26 mouse cellular contexts compared by ENCODE assay signal in genomic region chr19:29664934-29665333, GRCm38 (mm10). TPM values are rescaled to one million over a fixed set of nuclear protein-coding genes. Genes with fewer than 3 reads are reported as not detected.
DNase-seq lines count a peak whose midpoint lies in the region; ATAC-seq and TF ChIP-seq lines count a peak whose summit lies in the region.
"Had no signal": no experiment of that assay in that cellular context is flagged by ENCODE, and none has a peak within 500 bp of the region (broad histone marks: within the 10 kb centered on the region; RNA-seq: fewer than 3 reads in every experiment).

No protein-coding gene starts in this region.

- no peak overlapping the region for H3K4me2 ChIP-seq in hindbrain, embryonic 11.5 days (replicated peaks; ENCODE audit: low read depth, low read length)
- H3K4me2 ChIP-seq: embryonic facial prominence, embryonic 13.5 days; embryonic facial prominence, embryonic 15.5 days; forebrain, embryonic 12.5 days had no signal

- H3K9me3 ChIP-seq in ES-Bruce4 (replicated peaks; ENCODE audit: control insufficient read depth, insufficient read depth, low read length, poor library complexity, severe bottlenecking) (no peaks in the 10 kb centered on the region), ES-E14 (ENCODE audit: control insufficient read depth, insufficient read depth, low read depth, low read length) (no peaks in the 10 kb centered on the region)
- no peaks in the 10 kb centered on the region for H3K9me3 ChIP-seq in hindbrain, embryonic 11.5 days (ENCODE audit: control insufficient read depth, low read length)
- H3K9me3 ChIP-seq: embryonic facial prominence, embryonic 13.5 days; embryonic facial prominence, embryonic 15.5 days; forebrain, embryonic 10.5 days; forebrain, embryonic 12.5 days had no signal

- H3K9ac ChIP-seq in ES-Bruce4 (ENCODE audit: low read depth, poor library complexity, severe bottlenecking) (peak overlapping the region; percentile 54), ES-E14 (ENCODE audit: insufficient read depth, low read depth, low read length, poor library complexity, severe bottlenecking) (peak overlapping the region; percentile 73)
- no peak overlapping the region for H3K9ac ChIP-seq in hindbrain, embryonic 11.5 days (ENCODE audit: low read depth, low read length)
- H3K9ac ChIP-seq: embryonic facial prominence, embryonic 13.5 days; embryonic facial prominence, embryonic 15.5 days; forebrain, embryonic 12.5 days had no signal

- no peaks in the 10 kb centered on the region for H3K27me3 ChIP-seq in ES-Bruce4 (ENCODE audit: control insufficient read depth, insufficient read depth, low read length, poor library complexity, severe bottlenecking)
- H3K27me3 ChIP-seq in hindbrain, embryonic 11.5 days (ENCODE audit: control insufficient read depth, insufficient read depth, low read length) = no peaks in the 10 kb centered on the region
- H3K27me3 ChIP-seq: embryonic facial prominence, embryonic 13.5 days; embryonic facial prominence, embryonic 15.5 days; forebrain, embryonic 12.5 days had no signal

- DNase-seq in ES-E14 (ENCODE audit: low read depth, low spot score) = no peak
- DNase-seq in ZHBTc4 (ENCODE audit: low read depth, low spot score) = peak; percentile 61
- DNase-seq in hindbrain, embryonic 11.5 days (ENCODE audit: low spot score) = no peak
- DNase-seq: adrenal gland, adult 2 months; adrenal gland, postnatal 10 days; adrenal gland, postnatal 25 days; cerebellum, adult 11 months; cerebellum, adult 18-20 months; cerebellum, adult 8-10 months; cerebellum, adult 9-11 months; cerebellum, postnatal 14 days; cerebellum, postnatal 36 days; embryo, embryonic 11 days had no signal

- in situ Hi-C loops in ES-E14 (cut with MboI; ENCODE audit: low sequenced_read_pairs in 2 of 2, unreplicated experiment in 2 of 2) = no loop called here

- H3K4me1 ChIP-seq in ES-Bruce4 (ENCODE audit: control insufficient read depth, insufficient read depth, low read length) (no peaks in the 10 kb centered on the region), ES-E14 (ENCODE audit: control insufficient read depth in 2 of 2, insufficient read depth in 2 of 2, low read length in 2 of 2, poor library complexity in 1 of 2) (peaks cover 7 to 22% of the 10 kb centered on the region in 2 experiments; a peak in 3 of 4 replicates)
- no peaks in the 10 kb centered on the region for H3K4me1 ChIP-seq in hindbrain, embryonic 11.5 days (replicated peaks; ENCODE audit: control insufficient read depth, insufficient read depth, low read length)
- H3K4me1 ChIP-seq: embryonic facial prominence, embryonic 15.5 days; forebrain, embryonic 10.5 days; forebrain, embryonic 12.5 days had no signal

- no peak for ATAC-seq in hindbrain, embryonic 11.5 days (ENCODE audit: low FRiP score)
- no peak for ATAC-seq in inflammation-experienced regulatory T-cells, adult 6 months
- ATAC-seq in monocyte, adult 5-6 weeks (replicated peaks; ENCODE audit: insufficient number of reproducible peaks, low FRiP score, low TSS enrichment, poor library complexity, severe bottlenecking) = no peak
- ATAC-seq: forebrain, embryonic 14.5 days; forebrain, embryonic 16.5 days had no signal

- H3K36me3 ChIP-seq in ES-Bruce4 (ENCODE audit: control insufficient read depth, insufficient read depth, low read length, poor library complexity, severe bottlenecking) (no peaks in the 10 kb centered on the region), ES-E14 (ENCODE audit: control insufficient read depth, insufficient read depth, low read length, poor library complexity, severe bottlenecking) (no peaks in the 10 kb centered on the region)
- no peaks in the 10 kb centered on the region for H3K36me3 ChIP-seq in hindbrain, embryonic 11.5 days (ENCODE audit: control insufficient read depth, insufficient read depth, low read length)
- H3K36me3 ChIP-seq: embryonic facial prominence, embryonic 13.5 days; embryonic facial prominence, embryonic 15.5 days; forebrain, embryonic 10.5 days; forebrain, embryonic 12.5 days had no signal

- TF ChIP-seq POLR2A in ES-Bruce4 (IDR thresholded peaks at IDR 0.05; ENCODE audit: insufficient read depth, low read length) = no peak

- TF ChIP-seq CTCF in ES-Bruce4 (IDR thresholded peaks at IDR 0.05; ENCODE audit: low read depth, low read length) = no peak

- H3K27ac ChIP-seq in ES-Bruce4 (ENCODE audit: insufficient read depth, low read length) = no peak overlapping the region
- 0 out of 2 replicates have a peak overlapping the region, but pooled peaks have one; percentile 5 for H3K27ac ChIP-seq in ES-E14 (ENCODE audit: insufficient read depth, low read depth, low read length, poor library complexity, severe bottlenecking)
- H3K27ac ChIP-seq in hindbrain, embryonic 11.5 days (ENCODE audit: low read depth, low read length) = no peak overlapping the region
- H3K27ac ChIP-seq: forebrain, embryonic 10.5 days; forebrain, embryonic 12.5 days had no signal

- no peak for TF ChIP-seq EP300 in ES-Bruce4 (IDR thresholded peaks at IDR 0.05; ENCODE audit: insufficient read depth, low read depth, low read length)

- H3K4me3 ChIP-seq in ES-Bruce4 (ENCODE audit: low read depth, low read length) = peak overlapping the region; percentile 63
- H3K4me3 ChIP-seq in ES-E14 (ENCODE audit: insufficient read depth in 1 of 2, low read depth in 1 of 2, low read length in 2 of 2, poor library complexity in 1 of 2, severe bottlenecking in 1 of 2) = peak overlapping the region; percentile 65 to 83
- no peak overlapping the region for H3K4me3 ChIP-seq in hindbrain, embryonic 11.5 days (ENCODE audit: low read depth, low read length)
- H3K4me3 ChIP-seq: embryonic facial prominence, embryonic 13.5 days; embryonic facial prominence, embryonic 15.5 days; erythroblast, embryonic 14.5 days; forebrain, embryonic 10.5 days; forebrain, embryonic 12.5 days had no signal

- WGBS in hindbrain, embryonic 11.5 days = 81% methylated on average over 5 of the region's 5 CpGs

TF ChIP-seq in ES-E14, 5 proteins besides CTCF, POLR2A, EP300 and RAD21:
- TF ChIP-seq CHD2 (IDR thresholded peaks at IDR 0.05; ENCODE audit: low read depth, low read length) (no peak), ZC3H11A (IDR thresholded peaks at IDR 0.05; ENCODE audit: borderline replicate concordance, low read depth, low read length) (no peak), MAFK (IDR thresholded peaks at IDR 0.05; ENCODE audit: insufficient read depth, low read depth, low read length) (no peak), HCFC1 (IDR thresholded peaks at IDR 0.05; ENCODE audit: borderline replicate concordance, insufficient read depth, low read length) (no peak), ZNF384 (IDR thresholded peaks at IDR 0.05; ENCODE audit: low read depth, low read length) (no peak)

RNA-seq across cellular contexts. Expression of gene Ermp1, which starts 16.7 kb away (rescaled TPM):
- polyA plus RNA-seq in ES-Bruce4 (2011; ENCODE audit: insufficient read depth, insufficient read length, low read depth, missing spikeins) = 57.9 and 67.9 TPM in 2 replicates
- total RNA-seq in ES-E14 (2012; rRNA removed) = 80.2 and 104 TPM in 2 replicates
- 10.9 and 14.1 TPM in 2 replicates for polyA plus RNA-seq in hindbrain, embryonic 11.5 days (2014; fragmentation: Nextera tagmentation; extraction: Ambion mirVana)
- 10 to 100 TPM; 16.1 to 19.1 (median 16.9) TPM for polyA plus RNA-seq in inflammation-experienced regulatory T-cells, adult 6 months (2017; shearing (Covaris generic))
- total RNA-seq in monocyte, adult 5-6 weeks (2017) = 20.6 to 41.9 TPM (median 30.2 TPM) in 3 replicates

RNA-seq across cellular contexts. Expression of gene Mlana, which starts 32.7 kb away (rescaled TPM):
- 0.99 TPM in 1 of 2 replicates, not detected in the other for polyA plus RNA-seq in ES-Bruce4 (2011; ENCODE audit: insufficient read depth, insufficient read length, low read depth, missing spikeins)
- 3.0 and 4.2 TPM in 2 replicates for total RNA-seq in ES-E14 (2012; rRNA removed)
- polyA plus RNA-seq in hindbrain, embryonic 11.5 days (2014; fragmentation: Nextera tagmentation; extraction: Ambion mirVana) = 0.19 and 0.33 TPM in 2 replicates
- polyA plus RNA-seq in inflammation-experienced regulatory T-cells, adult 6 months (2017; shearing (Covaris generic)) = not detected
- not detected in 3 replicates for total RNA-seq in monocyte, adult 5-6 weeks (2017)
- total RNA-seq: adrenal gland, adult 2 months; adrenal gland, postnatal 10 days; adrenal gland, postnatal 25 days; adrenal gland, postnatal 4 days; common myeloid progenitor, adult 5-6 weeks had no signal
- polyA plus RNA-seq: adrenal gland, adult 2 months; C2C12; erythroblast, embryonic 14.5 days; forebrain, embryonic 12.5 days; forebrain, embryonic 14.5 days; forebrain, embryonic 16.5 days had no signal
